15 mouse cellular contexts compared by ENCODE assay signal in the genomic region with DNA sequence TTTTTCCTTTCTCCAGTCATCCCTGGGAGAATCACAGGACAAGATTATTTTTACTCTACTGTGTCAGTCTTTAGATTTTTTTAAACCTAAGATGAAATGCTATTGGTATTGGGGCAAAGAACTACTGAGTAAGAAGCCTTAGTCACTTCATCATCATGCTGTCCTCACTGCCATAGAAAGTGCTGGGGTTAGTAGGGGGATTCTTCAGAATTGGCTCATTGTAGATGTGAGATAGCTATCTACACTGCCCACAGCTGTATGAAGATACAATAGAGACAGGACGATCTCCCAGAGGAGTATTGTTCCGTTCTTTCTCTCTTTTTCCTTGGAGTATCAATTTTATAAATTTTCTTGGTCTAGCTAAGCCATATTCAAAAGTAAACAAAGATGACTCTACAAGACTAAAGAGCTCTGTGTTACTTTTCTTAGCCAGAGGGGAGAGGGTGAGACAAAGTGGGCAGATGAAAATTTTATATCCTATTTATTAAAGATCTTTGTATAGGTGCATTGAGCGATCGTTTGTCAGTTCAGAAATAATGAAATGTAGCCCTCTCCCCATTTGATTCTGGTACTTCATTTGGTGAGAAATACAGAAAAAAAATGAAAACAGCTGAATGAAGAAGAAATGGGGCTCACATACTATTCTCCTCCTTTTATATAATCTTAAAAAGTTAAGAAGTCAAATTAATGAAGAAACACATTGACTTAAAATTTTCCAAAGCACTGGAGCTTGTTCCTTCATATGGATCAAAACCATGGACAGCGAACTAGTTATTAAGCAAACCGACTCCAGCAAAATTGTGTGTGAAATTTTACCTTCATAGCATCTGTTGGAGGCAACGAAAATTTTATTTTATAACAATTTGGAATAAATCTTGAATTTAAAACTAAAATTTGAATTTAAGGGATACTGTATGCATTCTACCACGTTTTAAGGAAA.
DNase-seq lines count a peak whose midpoint lies in the region; ATAC-seq and TF ChIP-seq lines count a peak whose summit lies in the region.
"Had no signal": no experiment of that assay in that cellular context is flagged by ENCODE, and none has a peak within 500 bp of the region (broad histone marks: within the 10 kb centered on the region; RNA-seq: fewer than 3 reads in every experiment).

No protein-coding gene starts in this region.

- no peak overlapping the region for H3K9ac ChIP-seq in embryonic facial prominence, embryonic 14.5 days (ENCODE audit: low read depth, low read length)
- peak overlapping the region; percentile 100 for H3K9ac ChIP-seq in hindbrain, embryonic 13.5 days
- H3K9ac ChIP-seq in midbrain, postnatal 0 days (replicated peaks; ENCODE audit: low read length, poor library complexity, severe bottlenecking) = peak overlapping the region; percentile 99
- H3K9ac ChIP-seq in liver, embryonic 12.5 days = no peak overlapping the region
- no peak overlapping the region for H3K9ac ChIP-seq in kidney, embryonic 15.5 days
- H3K9ac ChIP-seq: embryonic facial prominence, embryonic 13.5 days; liver, embryonic 15.5 days had no signal

- TF ChIP-seq CTCF in cortical plate, adult 2 months (IDR thresholded peaks at IDR 0.05; ENCODE audit: extremely low read depth, insufficient read depth, low read length) = no peak
- TF ChIP-seq CTCF in midbrain, postnatal 0 days (IDR thresholded peaks at IDR 0.05) = no peak

- H3K27ac ChIP-seq in cortical plate, adult 2 months (ENCODE audit: insufficient read depth, low read length) = no peak overlapping the region
- no peak overlapping the region for H3K27ac ChIP-seq in embryonic facial prominence, embryonic 14.5 days (replicated peaks; ENCODE audit: low read depth, low read length)
- H3K27ac ChIP-seq in hindbrain, embryonic 13.5 days = peak overlapping the region; percentile 100
- peak overlapping the region; percentile 100 for H3K27ac ChIP-seq in midbrain, postnatal 0 days (ENCODE audit: low read depth, low read length)
- no peak overlapping the region for H3K27ac ChIP-seq in liver, embryonic 12.5 days
- H3K27ac ChIP-seq in kidney, embryonic 15.5 days = no peak overlapping the region
- H3K27ac ChIP-seq: embryonic facial prominence, embryonic 13.5 days; liver, embryonic 15.5 days; macrophage had no signal

- peaks cover 96% of the 10 kb centered on the region for H3K27me3 ChIP-seq in embryonic facial prominence, embryonic 14.5 days (replicated peaks; ENCODE audit: control insufficient read depth, insufficient read depth, low read length)
- no peaks in the 10 kb centered on the region for H3K27me3 ChIP-seq in hindbrain, embryonic 13.5 days
- no peaks in the 10 kb centered on the region for H3K27me3 ChIP-seq in midbrain, postnatal 0 days (ENCODE audit: insufficient read depth, low read length)
- H3K27me3 ChIP-seq in liver, embryonic 12.5 days (replicated peaks) = peaks cover 91% of the 10 kb centered on the region
- peaks cover 96% of the 10 kb centered on the region for H3K27me3 ChIP-seq in kidney, embryonic 15.5 days
- H3K27me3 ChIP-seq: CH12.LX had no signal

- TF ChIP-seq POLR2A in cortical plate, adult 2 months (IDR thresholded peaks at IDR 0.05; ENCODE audit: extremely low read depth, insufficient read depth, low read length) = no peak

- ATAC-seq in embryonic facial prominence, embryonic 14.5 days (ENCODE audit: low read depth) = no peak
- no peak for ATAC-seq in hindbrain, embryonic 13.5 days (ENCODE audit: low FRiP score)
- no peak for ATAC-seq in midbrain, postnatal 0 days (ENCODE audit: low FRiP score)
- ATAC-seq in liver, embryonic 12.5 days = no peak
- ATAC-seq in kidney, embryonic 15.5 days (replicated peaks; ENCODE audit: low FRiP score) = no peak
- ATAC-seq: Patski had no signal

- no peak overlapping the region for H3K4me2 ChIP-seq in embryonic facial prominence, embryonic 14.5 days (ENCODE audit: low read depth, low read length)
- H3K4me2 ChIP-seq in hindbrain, embryonic 13.5 days = peak overlapping the region; percentile 99
- peak overlapping the region; percentile 35 for H3K4me2 ChIP-seq in midbrain, postnatal 0 days (ENCODE audit: low read depth, low read length, poor library complexity, severe bottlenecking)
- no peak overlapping the region for H3K4me2 ChIP-seq in liver, embryonic 12.5 days
- H3K4me2 ChIP-seq in kidney, embryonic 15.5 days = no peak overlapping the region
- H3K4me2 ChIP-seq: embryonic facial prominence, embryonic 13.5 days; heart, embryonic 11.5 days; liver, embryonic 15.5 days had no signal

- no peaks in the 10 kb centered on the region for H3K36me3 ChIP-seq in embryonic facial prominence, embryonic 14.5 days (ENCODE audit: control insufficient read depth, insufficient read depth, low read length)
- peaks cover 15% of the 10 kb centered on the region; the same call in 1 of the 2 replicates for H3K36me3 ChIP-seq in hindbrain, embryonic 13.5 days
- H3K36me3 ChIP-seq in midbrain, postnatal 0 days (ENCODE audit: insufficient read depth, low read length) = peaks cover 6% of the 10 kb centered on the region; the same call in 1 of the 2 replicates
- no peaks in the 10 kb centered on the region for H3K36me3 ChIP-seq in liver, embryonic 12.5 days
- H3K36me3 ChIP-seq in kidney, embryonic 15.5 days = no peaks in the 10 kb centered on the region
- H3K36me3 ChIP-seq: embryonic facial prominence, embryonic 13.5 days; liver, embryonic 15.5 days had no signal

- H3K9me3 ChIP-seq in embryonic facial prominence, embryonic 14.5 days (ENCODE audit: control insufficient read depth, low read length) = no peaks in the 10 kb centered on the region
- H3K9me3 ChIP-seq in hindbrain, embryonic 13.5 days = no peaks in the 10 kb centered on the region
- H3K9me3 ChIP-seq in midbrain, postnatal 0 days (ENCODE audit: low read length) = no peaks in the 10 kb centered on the region
- no peaks in the 10 kb centered on the region for H3K9me3 ChIP-seq in liver, embryonic 12.5 days (replicated peaks)
- H3K9me3 ChIP-seq in kidney, embryonic 15.5 days (replicated peaks) = no peaks in the 10 kb centered on the region
- H3K9me3 ChIP-seq: embryonic facial prominence, embryonic 13.5 days; liver, embryonic 15.5 days had no signal

- H3K4me3 ChIP-seq in cortical plate, adult 2 months (ENCODE audit: insufficient read depth, low read length) = peak overlapping the region; percentile 97
- peak overlapping the region; percentile 18; the same call in 1 of the 2 replicates for H3K4me3 ChIP-seq in embryonic facial prominence, embryonic 14.5 days (ENCODE audit: low read depth, low read length)
- peak overlapping the region; percentile 78 for H3K4me3 ChIP-seq in hindbrain, embryonic 13.5 days
- H3K4me3 ChIP-seq in midbrain, postnatal 0 days (ENCODE audit: low read depth, low read length) = peak overlapping the region; percentile 80
- no peak overlapping the region for H3K4me3 ChIP-seq in liver, embryonic 12.5 days
- no peak overlapping the region for H3K4me3 ChIP-seq in kidney, embryonic 15.5 days (replicated peaks)
- H3K4me3 ChIP-seq: embryonic facial prominence, embryonic 13.5 days; liver, embryonic 15.5 days had no signal

- no peak for DNase-seq in embryonic facial prominence, embryonic 14.5 days (ENCODE audit: low spot score)
- DNase-seq in midbrain, postnatal 0 days (ENCODE audit: low spot score) = no peak
- DNase-seq in cerebellum, adult 18-20 months = no peak
- DNase-seq: adrenal gland, adult 2 months; kidney, postnatal 10 days had no signal

- WGBS in embryonic facial prominence, embryonic 14.5 days = 18% methylated on average over 8 of the region's 8 CpGs
- WGBS in hindbrain, embryonic 13.5 days = 9% methylated on average over 8 of the region's 8 CpGs
- WGBS in midbrain, postnatal 0 days = 15% methylated on average over 8 of the region's 8 CpGs
- whole genome bisulfite sequencing in liver, embryonic 12.5 days (ENCODE audit: insufficient replicate concordance) = 25% methylated on average over 8 of the region's 8 CpGs
- 20% methylated on average over 8 of the region's 8 CpGs for WGBS in kidney, embryonic 15.5 days

- H3K4me1 ChIP-seq in cortical plate, adult 2 months (ENCODE audit: control insufficient read depth, insufficient read depth, low read length) = peaks cover 6% of the 10 kb centered on the region
- peaks cover 14% of the 10 kb centered on the region for H3K4me1 ChIP-seq in embryonic facial prominence, embryonic 14.5 days (ENCODE audit: control insufficient read depth, insufficient read depth, low read length)
- H3K4me1 ChIP-seq in hindbrain, embryonic 13.5 days (replicated peaks) = peaks cover 23% of the 10 kb centered on the region
- H3K4me1 ChIP-seq in midbrain, postnatal 0 days (ENCODE audit: insufficient read depth, low read length) = peaks cover 4% of the 10 kb centered on the region; the same call in 1 of the 2 replicates
- peaks cover 6% of the 10 kb centered on the region; the same call in 1 of the 2 replicates for H3K4me1 ChIP-seq in liver, embryonic 12.5 days
- H3K4me1 ChIP-seq in kidney, embryonic 15.5 days = peaks cover 15% of the 10 kb centered on the region
- H3K4me1 ChIP-seq: liver, embryonic 15.5 days had no signal

Comparison
In these comparisons a context has a peak if more than half of its experiments do, and no peak if none do; other contexts are left out.
1. H3K27ac ChIP-seq: peak in hindbrain, embryonic 13.5 days (single experiment) and midbrain, postnatal 0 days (single experiment); none in cortical plate, adult 2 months (single experiment), embryonic facial prominence, embryonic 14.5 days (single experiment), liver, embryonic 12.5 days (single experiment) and kidney, embryonic 15.5 days (single experiment).
2. H3K4me3 ChIP-seq: peak in cortical plate, adult 2 months (single experiment), embryonic facial prominence, embryonic 14.5 days (single experiment), hindbrain, embryonic 13.5 days (single experiment) and midbrain, postnatal 0 days (single experiment); none in liver, embryonic 12.5 days (single experiment) and kidney, embryonic 15.5 days (single experiment).
3. H3K4me2 ChIP-seq: peak in hindbrain, embryonic 13.5 days (single experiment) and midbrain, postnatal 0 days (single experiment); none in embryonic facial prominence, embryonic 14.5 days (single experiment), liver, embryonic 12.5 days (single experiment) and kidney, embryonic 15.5 days (single experiment).
4. H3K9ac ChIP-seq: peak in hindbrain, embryonic 13.5 days (single experiment) and midbrain, postnatal 0 days (single experiment); none in embryonic facial prominence, embryonic 14.5 days (single experiment), liver, embryonic 12.5 days (single experiment) and kidney, embryonic 15.5 days (single experiment).